Mouse (Mus musculus) midbrain, embryonic 10.5 days (tissue): Measurements from ENCODE around the gene Pdzk1. TPM values are rescaled to one million over a fixed set of nuclear protein-coding genes. Genes with fewer than 3 reads are reported as not detected.

Experiments
- DNase-seq: peaks from one replicate; pipeline ENCODE4 v3.0.0-alpha.2; 2017; ENCODE audit warnings: low spot score
- H3K27ac ChIP-seq: fragments of 300-500 bp; sonication (generic); replicated peaks from 2 replicates; pipeline ENCODE4 v1.5.1; 2016; ENCODE audit warnings: mild to moderate bottlenecking
- H3K27me3 ChIP-seq: fragments of 300-500 bp; sonication (generic); 2 replicates; pipeline ENCODE4 v1.6.1; 2016; ENCODE audit warnings: low read depth, mild to moderate bottlenecking; ENCODE audit not compliant: poor library complexity, severe bottlenecking
- H3K36me3 ChIP-seq: fragments of 300-500 bp; sonication (generic); 2 replicates; pipeline ENCODE4 v1.6.1; 2016; ENCODE audit warnings: mild to moderate bottlenecking, moderate library complexity
- H3K4me1 ChIP-seq: fragments of 300-500 bp; sonication (generic); 2 replicates; pipeline ENCODE4 v1.6.1; 2016
- H3K4me3 ChIP-seq: fragments of 300-500 bp; sonication (generic); 2 replicates; pipeline ENCODE4 v1.5.1; 2016; ENCODE audit warnings: mild to moderate bottlenecking, moderate library complexity
- H3K9me3 ChIP-seq: fragments of 300-500 bp; sonication (generic); replicated peaks from 2 replicates; pipeline ENCODE4 v1.6.1; 2016; ENCODE audit warnings: mild to moderate bottlenecking
- WGBS: fragments of 180-500 bp; shearing (Covaris S2); methylation state at CpG from one replicate; pipeline ENCODE4 v1.1.7; 2016; 5-methylcytosine and 5-hydroxymethylcytosine counted together
- polyA plus RNA-seq: library from polyadenylated mRNA; unstranded; fragments of >200 nt; fragmentation: Nextera tagmentation; extraction: Ambion mirVana; gene quantifications from 2 replicates; pipeline ENCODE4 v1.2.1, GENCODE M21; 2016

The Pdzk1 gene
- polyA plus RNA-seq, 1 experiment from 2014 or later = 0.57 TPM

DNA sequence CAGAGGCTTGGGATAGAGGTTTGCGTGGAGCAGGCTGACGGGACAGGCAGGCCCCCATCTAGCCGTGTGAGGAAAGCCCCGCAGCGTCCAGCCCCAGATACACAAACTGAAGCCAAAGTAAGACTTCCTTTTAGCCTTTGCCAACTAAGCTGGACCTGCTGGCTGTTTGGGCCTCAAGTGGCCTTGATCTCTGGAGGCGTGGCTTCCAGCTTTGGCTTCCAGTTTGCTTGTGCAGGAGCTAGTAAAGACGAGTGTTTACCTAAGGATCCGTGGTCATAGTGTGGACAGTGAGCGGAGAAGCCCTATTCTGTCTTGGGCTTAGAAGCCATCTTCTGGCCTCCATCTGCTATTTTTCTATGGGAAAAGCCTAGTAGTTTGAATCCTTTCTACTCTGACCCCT lies 16.7 kb downstream of the Pdzk1 start:
- no peak for DNase-seq
- Histone ChIP-seq H3K27me3 (no peaks in the 10 kb centered on the region), H3K36me3 (no peaks in the 10 kb centered on the region), H3K9me3 (no peaks in the 10 kb centered on the region), H3K4me1 (peaks cover 3% of the 10 kb centered on the region; the same call in 1 of the 2 replicates), H3K4me3 (no peak overlapping the region), H3K27ac (no peak overlapping the region)
- 91% methylated on average over 9 of the region's 9 CpGs for WGBS

DNA sequence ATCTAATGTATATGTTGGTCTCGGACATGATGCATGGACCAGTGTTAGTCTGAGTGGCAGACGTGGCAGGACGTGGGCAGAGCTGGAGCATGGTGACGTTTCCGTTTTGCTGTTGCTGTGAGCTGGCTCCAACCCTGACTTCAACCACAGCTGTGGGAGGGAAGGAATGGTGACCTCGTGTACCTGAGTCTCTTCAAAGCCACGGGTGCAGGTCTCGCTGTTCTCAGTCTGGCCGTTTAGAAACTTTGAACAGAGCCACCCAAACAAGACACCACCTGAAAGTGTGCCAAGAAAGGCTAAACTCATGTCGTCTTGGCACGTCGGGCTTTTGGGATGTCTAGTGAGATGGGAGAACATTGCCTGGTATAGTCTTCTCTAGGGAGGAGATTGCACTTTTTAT lies 17.9 kb downstream of the Pdzk1 start:
- no peak for DNase-seq
- 89% methylated on average over 12 of the region's 12 CpGs for WGBS

DNA sequence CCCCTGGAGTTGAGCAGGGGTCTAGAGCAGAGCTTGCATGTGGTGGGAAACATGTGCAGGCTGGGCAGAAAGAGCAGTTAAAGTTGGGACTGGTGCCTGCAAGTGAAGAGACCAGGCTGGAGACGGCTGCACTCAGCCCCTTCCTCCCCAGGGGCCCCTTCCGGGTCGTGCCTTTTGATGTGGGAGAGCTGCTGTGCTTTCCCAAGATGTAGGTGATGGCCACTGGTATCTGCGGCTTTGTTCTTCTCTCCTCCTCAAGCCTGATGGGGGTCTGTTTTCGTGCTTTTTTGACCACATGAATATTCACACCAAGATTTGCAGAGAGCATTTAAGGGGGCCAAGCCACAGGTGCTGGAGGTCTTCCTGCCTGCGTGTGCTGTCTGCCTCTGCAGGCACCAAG lies 18.6 kb downstream of the Pdzk1 start:
- Histone ChIP-seq H3K4me1 (peaks cover 3% of the 10 kb centered on the region; the same call in 1 of the 2 replicates), H3K36me3 (no peaks in the 10 kb centered on the region), H3K9me3 (no peaks in the 10 kb centered on the region), H3K27ac (no peak overlapping the region), H3K4me3 (no peak overlapping the region), H3K27me3 (no peaks in the 10 kb centered on the region)
- 54% methylated on average over 6 of the region's 6 CpGs for WGBS
- no peak for DNase-seq

More for the DNA sequence above, 17.9 kb downstream of the Pdzk1 start:
- H3K9me3 ChIP-seq = no peaks in the 10 kb centered on the region
- H3K27ac ChIP-seq = no peak overlapping the region
- no peak overlapping the region for H3K4me3 ChIP-seq
- peaks cover 3% of the 10 kb centered on the region; the same call in 1 of the 2 replicates for H3K4me1 ChIP-seq
- H3K27me3 ChIP-seq = no peaks in the 10 kb centered on the region
- H3K36me3 ChIP-seq = no peaks in the 10 kb centered on the region

DNA sequence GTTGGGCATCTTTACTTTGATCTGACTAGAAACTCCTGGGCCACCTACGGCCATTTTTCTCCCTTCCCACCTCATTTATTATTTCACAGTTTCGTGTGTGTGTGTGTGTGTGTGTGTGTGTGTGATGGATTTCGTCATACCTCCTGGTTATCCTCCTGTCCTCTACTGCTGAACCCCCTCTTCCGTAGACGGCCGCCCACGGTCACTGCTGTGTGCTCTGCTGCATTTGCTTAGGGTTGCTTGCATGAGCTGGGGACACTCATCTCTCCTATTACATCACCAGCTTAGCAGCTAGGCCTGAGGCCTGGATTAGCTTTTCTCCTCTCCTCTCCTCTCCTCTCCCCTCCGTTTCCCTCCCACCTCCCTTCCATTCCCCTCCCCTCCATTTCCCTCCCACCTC lies 19.4 kb downstream of the Pdzk1 start:
- H3K4me3 ChIP-seq = no peak overlapping the region
- DNase-seq = no peak
- WGBS = 95% methylated on average over 7 of the region's 8 CpGs
- H3K27ac ChIP-seq = no peak overlapping the region
- no peaks in the 10 kb centered on the region for H3K27me3 ChIP-seq
- H3K4me1 ChIP-seq = peaks cover 3% of the 10 kb centered on the region; the same call in 1 of the 2 replicates
- no peaks in the 10 kb centered on the region for H3K36me3 ChIP-seq
- H3K9me3 ChIP-seq = no peaks in the 10 kb centered on the region

DNA sequence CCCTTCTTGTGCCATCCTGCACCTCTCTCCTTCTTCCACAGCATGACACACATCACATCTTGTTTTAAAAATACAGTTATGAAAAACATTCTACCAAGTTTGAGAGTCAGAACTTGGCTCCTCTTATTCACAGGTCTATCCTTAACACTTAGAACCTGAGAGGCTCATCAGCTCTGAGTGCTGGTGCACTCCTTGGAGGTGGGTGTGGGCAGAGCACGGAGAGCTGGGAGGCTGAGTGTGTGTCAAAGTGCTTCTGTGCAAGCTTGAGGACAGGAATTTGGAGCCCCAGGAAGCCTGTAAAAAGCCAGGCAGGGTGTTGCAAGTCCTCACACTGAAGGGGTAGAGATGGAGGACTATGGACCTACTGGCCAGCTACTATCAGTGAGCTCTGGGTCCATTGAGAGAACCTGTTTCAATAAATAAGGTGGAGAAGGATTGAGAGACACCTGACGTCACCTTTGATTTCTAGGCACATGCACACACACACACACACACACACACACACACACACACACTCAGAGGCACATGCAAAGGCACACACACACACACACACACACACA lies 20.2 kb downstream of the Pdzk1 start:
- 80% methylated on average over 2 of the region's 2 CpGs for WGBS

DNA sequence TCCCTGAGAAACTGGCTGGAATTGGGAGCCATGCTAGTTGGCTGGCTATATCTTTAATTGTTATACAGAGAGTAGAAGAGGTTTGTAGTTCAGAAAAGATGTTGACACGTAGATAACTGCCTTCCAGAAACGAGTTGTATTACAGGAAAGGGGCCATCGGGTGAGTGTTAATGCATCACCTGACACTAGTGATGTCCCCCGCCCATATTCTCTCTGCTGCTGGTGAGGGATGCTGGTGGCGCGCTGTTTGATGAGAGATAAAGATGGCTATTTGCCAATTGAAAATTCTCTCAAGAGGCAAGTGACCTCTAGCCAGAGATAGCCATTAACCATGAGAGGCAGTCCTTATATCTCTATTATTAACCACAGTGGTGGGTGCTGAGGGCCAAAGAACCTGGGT lies 23.5 kb downstream of the Pdzk1 start:
- peaks cover under 1% of the 10 kb centered on the region; the same call in 1 of the 2 replicates for H3K4me1 ChIP-seq
- WGBS = 88% methylated on average over 6 of the region's 6 CpGs
- no peak for DNase-seq
- no peak overlapping the region for H3K27ac ChIP-seq
- H3K9me3 ChIP-seq = no peaks in the 10 kb centered on the region
- no peaks in the 10 kb centered on the region for H3K36me3 ChIP-seq
- H3K27me3 ChIP-seq = no peaks in the 10 kb centered on the region
- no peak overlapping the region for H3K4me3 ChIP-seq

More for the DNA sequence above, 20.2 kb downstream of the Pdzk1 start:
- no peaks in the 10 kb centered on the region for H3K27me3 ChIP-seq
- no peak for DNase-seq
- H3K4me1 ChIP-seq = peaks cover 3% of the 10 kb centered on the region; the same call in 1 of the 2 replicates
- no peaks in the 10 kb centered on the region for H3K9me3 ChIP-seq
- H3K4me3 ChIP-seq = no peak overlapping the region
- no peaks in the 10 kb centered on the region for H3K36me3 ChIP-seq
- H3K27ac ChIP-seq = no peak overlapping the region

DNA sequence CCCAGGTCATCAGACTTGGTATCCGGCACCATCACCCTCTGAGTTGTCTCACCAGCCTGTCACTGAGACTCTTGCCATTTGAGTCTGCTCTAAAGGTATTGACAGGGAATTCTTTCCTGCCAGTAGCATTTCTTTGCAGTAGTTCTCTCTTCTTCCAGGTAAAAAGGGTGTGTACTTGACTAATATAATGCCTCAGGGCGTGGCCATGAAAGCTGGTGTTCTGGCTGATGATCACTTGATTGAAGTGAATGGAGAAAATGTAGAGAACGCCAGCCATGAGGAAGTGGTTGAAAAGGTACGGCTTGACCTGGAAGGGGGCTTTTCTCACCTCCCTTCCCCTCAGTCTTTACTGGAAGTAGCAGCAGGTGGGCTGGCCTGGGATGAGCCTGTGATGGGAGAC lies 25.3 kb downstream of the Pdzk1 start:
- no peak overlapping the region for H3K27ac ChIP-seq
- H3K36me3 ChIP-seq = no peaks in the 10 kb centered on the region
- H3K4me1 ChIP-seq = no peaks in the 10 kb centered on the region
- no peaks in the 10 kb centered on the region for H3K9me3 ChIP-seq
- no peak for DNase-seq
- WGBS = 90% methylated on average over 4 of the region's 4 CpGs
- H3K4me3 ChIP-seq = no peak overlapping the region
- no peaks in the 10 kb centered on the region for H3K27me3 ChIP-seq

DNA sequence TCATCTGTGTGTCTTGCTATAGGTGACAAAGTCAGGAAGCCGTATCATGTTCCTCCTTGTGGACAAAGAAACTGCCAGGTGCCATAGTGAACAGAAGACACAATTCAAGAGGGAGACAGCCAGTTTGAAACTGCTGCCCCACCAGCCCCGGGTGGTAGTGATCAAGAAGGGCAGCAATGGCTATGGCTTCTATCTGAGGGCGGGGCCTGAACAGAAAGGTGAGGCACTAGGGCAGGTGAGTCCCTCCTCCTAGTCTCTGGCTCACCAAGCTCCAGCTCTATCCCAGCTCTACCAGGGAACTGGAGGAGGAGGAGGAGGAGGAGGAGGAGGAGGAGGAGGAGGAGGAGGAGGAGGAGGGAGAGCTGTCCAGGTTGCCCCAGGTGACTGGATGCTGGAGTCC lies 26.7 kb downstream of the Pdzk1 start:
- no peaks in the 10 kb centered on the region for H3K27me3 ChIP-seq
- H3K9me3 ChIP-seq = no peaks in the 10 kb centered on the region
- 0 out of 2 replicates have a peak, but pooled peaks cover 2% of the 10 kb centered on the region for H3K36me3 ChIP-seq
- no peak overlapping the region for H3K27ac ChIP-seq
- no peaks in the 10 kb centered on the region for H3K4me1 ChIP-seq
- no peak for DNase-seq
- 71% methylated on average over 3 of the region's 3 CpGs for WGBS
- no peak overlapping the region for H3K4me3 ChIP-seq

DNA sequence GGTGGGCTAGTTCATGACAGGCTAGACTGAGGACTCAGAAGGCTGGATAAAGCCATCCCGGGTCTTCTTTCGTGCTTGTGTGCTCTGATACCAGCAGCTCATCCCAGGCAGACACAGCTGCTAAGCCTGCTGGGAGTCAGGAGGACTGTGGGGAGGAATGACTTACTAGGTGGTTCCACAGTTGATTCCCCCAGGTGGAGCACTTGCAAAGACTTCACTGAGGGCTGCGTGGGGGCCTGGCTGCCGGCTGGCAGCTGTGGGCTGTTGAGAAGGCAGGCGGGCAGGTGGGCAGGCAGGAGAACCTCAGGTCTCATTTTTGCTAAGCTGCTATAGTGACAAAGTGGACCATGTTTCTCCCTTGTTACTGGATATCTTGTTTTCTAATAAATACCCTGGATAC lies 31.4 kb downstream of the Pdzk1 start:
- DNase-seq = no peak
- Histone ChIP-seq H3K4me1 (no peaks in the 10 kb centered on the region), H3K36me3 (0 out of 2 replicates have a peak, but pooled peaks cover 4% of the 10 kb centered on the region), H3K27ac (no peak overlapping the region), H3K4me3 (no peak overlapping the region), H3K9me3 (no peaks in the 10 kb centered on the region), H3K27me3 (no peaks in the 10 kb centered on the region)
- WGBS = 91% methylated on average over 5 of the region's 5 CpGs

DNA sequence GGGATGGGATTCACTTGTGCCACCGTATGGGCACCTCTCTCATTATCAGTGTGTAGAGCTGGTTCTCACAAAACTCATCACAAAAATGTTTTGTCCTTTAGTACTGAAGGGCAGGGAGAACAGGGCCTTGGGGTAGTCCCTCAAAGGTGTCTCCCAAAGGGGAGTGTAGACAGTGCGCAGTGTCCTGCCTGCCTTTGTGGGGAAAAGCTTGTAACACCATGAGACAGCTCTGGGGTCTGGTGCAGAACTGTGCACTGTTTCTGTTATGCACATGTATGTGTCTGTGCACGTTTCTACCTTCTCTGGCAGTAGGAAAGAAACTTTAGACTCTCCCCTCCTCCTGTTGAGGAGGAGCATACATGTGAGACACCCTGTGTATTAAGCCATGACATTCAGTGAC lies 38.8 kb downstream of the Pdzk1 start:
- Histone ChIP-seq H3K4me3 (no peak overlapping the region), H3K4me1 (no peaks in the 10 kb centered on the region), H3K36me3 (peaks cover 53% of the 10 kb centered on the region), H3K27ac (no peak overlapping the region), H3K27me3 (no peaks in the 10 kb centered on the region), H3K9me3 (no peaks in the 10 kb centered on the region)
- DNase-seq = no peak
- WGBS = 90% methylated on average over 3 of the region's 3 CpGs

DNA sequence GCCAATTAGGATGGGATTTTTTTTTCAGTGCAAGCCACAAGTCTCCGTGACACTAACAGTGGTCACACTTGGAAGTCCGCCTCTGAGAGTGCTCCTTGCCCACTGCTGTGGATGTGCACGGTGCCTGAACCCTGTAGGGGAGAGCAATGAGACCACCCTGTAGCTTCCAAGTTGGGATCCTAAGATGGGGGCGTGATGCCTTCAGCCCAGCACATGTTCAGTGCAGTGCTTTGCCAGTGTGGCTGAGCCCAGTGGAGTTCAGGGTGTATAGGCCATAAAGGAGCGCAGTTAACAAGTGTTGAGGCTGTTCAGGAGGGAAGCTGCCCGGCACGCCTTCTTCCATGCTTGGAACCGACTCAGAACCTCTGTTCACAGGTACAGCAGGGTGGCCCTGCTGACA lies 39.5 kb downstream of the Pdzk1 start:
- Histone ChIP-seq H3K27ac (no peak overlapping the region), H3K9me3 (no peaks in the 10 kb centered on the region), H3K36me3 (peaks cover 60% of the 10 kb centered on the region), H3K27me3 (no peaks in the 10 kb centered on the region), H3K4me3 (no peak overlapping the region), H3K4me1 (no peaks in the 10 kb centered on the region)
- DNase-seq = no peak
- WGBS = 93% methylated on average over 8 of the region's 8 CpGs

DNA sequence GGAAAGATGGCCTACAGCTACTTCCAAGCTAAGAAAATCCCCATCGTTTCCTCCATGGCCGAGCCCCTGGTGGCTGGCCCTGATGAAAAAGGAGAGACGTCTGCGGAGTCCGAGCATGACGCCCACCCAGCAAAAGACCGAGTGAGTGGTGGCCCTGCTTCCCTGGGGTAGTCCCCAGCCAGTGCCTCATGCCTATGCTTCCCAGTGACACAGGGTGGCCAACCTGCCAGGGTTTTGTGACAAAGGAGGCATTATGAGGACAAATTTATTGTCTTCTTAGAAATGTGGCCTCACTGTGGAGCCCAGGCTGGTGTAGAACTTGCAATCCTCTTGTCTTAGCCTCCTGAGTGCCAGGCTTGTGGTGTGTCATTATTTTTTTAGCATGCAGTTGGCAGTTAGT lies 40.0 kb downstream of the Pdzk1 start:
- peaks cover 66% of the 10 kb centered on the region for H3K36me3 ChIP-seq
- WGBS = 94% methylated on average over 7 of the region's 7 CpGs

DNA sequence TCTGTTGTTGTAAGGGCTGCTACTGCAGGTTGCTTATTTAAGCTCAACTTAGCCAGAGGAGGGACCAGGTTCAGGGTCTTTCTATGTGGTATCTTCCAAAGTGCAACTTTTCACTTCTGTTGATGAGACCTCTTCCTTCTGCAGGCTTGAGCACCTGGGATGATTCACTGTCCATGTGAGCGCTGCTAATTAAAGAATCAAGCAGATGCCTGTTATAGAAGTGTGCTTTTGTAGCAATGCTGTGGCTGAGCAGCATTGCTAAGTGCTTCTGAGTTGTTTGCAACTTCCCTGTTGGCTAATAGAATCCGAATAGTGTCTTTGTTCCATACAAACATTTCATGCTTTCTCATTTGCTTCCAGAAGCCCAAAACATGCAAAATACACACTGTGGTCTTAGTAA lies 41.2 kb downstream of the Pdzk1 start:
- Histone ChIP-seq H3K27ac (no peak overlapping the region), H3K9me3 (no peaks in the 10 kb centered on the region), H3K4me3 (no peak overlapping the region), H3K27me3 (no peaks in the 10 kb centered on the region), H3K36me3 (peaks cover 77% of the 10 kb centered on the region), H3K4me1 (no peaks in the 10 kb centered on the region)
- 94% methylated on average over 2 of the region's 2 CpGs for WGBS
- no peak for DNase-seq

More for the DNA sequence above, 40.0 kb downstream of the Pdzk1 start:
- H3K27me3 ChIP-seq = no peaks in the 10 kb centered on the region
- H3K4me1 ChIP-seq = no peaks in the 10 kb centered on the region
- DNase-seq = no peak
- H3K9me3 ChIP-seq = no peaks in the 10 kb centered on the region
- H3K4me3 ChIP-seq = no peak overlapping the region
- no peak overlapping the region for H3K27ac ChIP-seq

DNA sequence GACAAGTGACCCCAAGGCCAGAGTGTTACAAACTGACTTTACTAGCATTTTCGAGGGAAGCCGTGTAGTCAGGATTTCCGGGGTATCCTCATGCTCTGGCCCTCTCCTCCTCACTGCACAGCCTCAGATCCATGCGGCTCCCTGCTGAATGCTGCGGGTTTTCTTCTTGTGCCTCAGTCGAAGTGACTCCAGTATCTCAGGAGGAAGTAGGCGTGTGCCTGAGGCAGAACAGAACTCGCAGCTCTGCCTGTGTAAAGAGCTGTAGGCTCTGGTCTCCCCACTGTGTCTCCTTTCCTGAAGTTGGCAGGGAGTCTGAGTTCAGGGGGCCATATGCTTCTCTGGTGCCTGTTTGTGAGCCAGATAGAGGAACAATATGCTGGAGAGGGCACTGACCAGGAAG lies 42.0 kb downstream of the Pdzk1 start:
- Histone ChIP-seq H3K9me3 (no peaks in the 10 kb centered on the region), H3K4me1 (no peaks in the 10 kb centered on the region), H3K36me3 (peaks cover 82% of the 10 kb centered on the region), H3K27me3 (no peaks in the 10 kb centered on the region), H3K27ac (no peak overlapping the region), H3K4me3 (no peak overlapping the region)
- 91% methylated on average over 8 of the region's 8 CpGs for WGBS
- DNase-seq = no peak
